ENCODE assay signal across 15 mouse cellular contexts in genomic region chr17:25565860-25566600, GRCm38 (mm10). TPM values are rescaled to one million over a fixed set of nuclear protein-coding genes. Genes with fewer than 3 reads are reported as not detected.
DNase-seq lines count a peak whose midpoint lies in the region; ATAC-seq and TF ChIP-seq lines count a peak whose summit lies in the region.
"Had no signal": no experiment of that assay in that cellular context is flagged by ENCODE, and none has a peak within 500 bp of the region (broad histone marks: within the 10 kb centered on the region; RNA-seq: fewer than 3 reads in every experiment).

No protein-coding gene starts in this region.

- ATAC-seq in heart, embryonic 13.5 days (ENCODE audit: extremely low read depth, insufficient number of reproducible peaks, low FRiP score, low TSS enrichment), result no peak
- ATAC-seq in forebrain, embryonic 16.5 days, result no peak
- no peak for ATAC-seq in limb, embryonic 15.5 days (ENCODE audit: insufficient number of reproducible peaks, low FRiP score, low TSS enrichment, low read depth)
- ATAC-seq: Patski had no signal

- no peak overlapping the region for H3K4me2 ChIP-seq in heart, embryonic 13.5 days
- peak overlapping the region; percentile 41 for H3K4me2 ChIP-seq in forebrain, embryonic 16.5 days (ENCODE audit: low read length)
- H3K4me2 ChIP-seq in limb, embryonic 15.5 days, result 0 out of 2 replicates have a peak overlapping the region, but pooled peaks have one; percentile 20

- no peak overlapping the region for H3K9ac ChIP-seq in heart, embryonic 13.5 days
- H3K9ac ChIP-seq in MEL (ENCODE audit: control insufficient read depth, low read depth, low read length, poor library complexity, severe bottlenecking), result no peak overlapping the region
- no peak overlapping the region for H3K9ac ChIP-seq in forebrain, embryonic 16.5 days (replicated peaks; ENCODE audit: low read depth, low read length)
- H3K9ac ChIP-seq in limb, embryonic 15.5 days, result no peak overlapping the region

- H3K9me3 ChIP-seq in heart, embryonic 13.5 days, result no peaks in the 10 kb centered on the region
- no peaks in the 10 kb centered on the region for H3K9me3 ChIP-seq in MEL (replicated peaks; ENCODE audit: insufficient read depth, low read length)
- H3K9me3 ChIP-seq in forebrain, embryonic 16.5 days (ENCODE audit: control insufficient read depth, low read length), result no peaks in the 10 kb centered on the region
- no peaks in the 10 kb centered on the region for H3K9me3 ChIP-seq in limb, embryonic 15.5 days

- peaks cover 46% of the 10 kb centered on the region for H3K4me1 ChIP-seq in heart, embryonic 13.5 days
- no peaks in the 10 kb centered on the region for H3K4me1 ChIP-seq in MEL (ENCODE audit: control insufficient read depth in 1 of 2, insufficient read depth in 2 of 2, low read length in 2 of 2)
- H3K4me1 ChIP-seq in forebrain, embryonic 16.5 days (replicated peaks; ENCODE audit: control insufficient read depth, insufficient read depth, low read length), result peaks cover 75% of the 10 kb centered on the region
- H3K4me1 ChIP-seq in limb, embryonic 15.5 days, result peaks cover 52% of the 10 kb centered on the region
- H3K4me1 ChIP-seq in lung, adult 2 months (ENCODE audit: control insufficient read depth, insufficient read depth, low read length), result peaks cover 6% of the 10 kb centered on the region; the same call in 1 of the 2 replicates

- no peak for TF ChIP-seq CTCF in MEL (IDR thresholded peaks at IDR 0.05 in 2 of 3, conservative IDR thresholded peaks at IDR 0.05 in 1 of 3; ENCODE audit: control insufficient read depth in 1 of 3, insufficient read depth in 1 of 3, low read depth in 2 of 3, low read length in 3 of 3, poor library complexity in 1 of 3, severe bottlenecking in 1 of 3)
- no peak for TF ChIP-seq CTCF in lung, adult 2 months (IDR thresholded peaks at IDR 0.05; ENCODE audit: insufficient read depth, low read length)

- 71% methylated on average over 17 of the region's 17 CpGs for WGBS in heart, embryonic 13.5 days
- 59% methylated on average over 17 of the region's 17 CpGs for WGBS in forebrain, embryonic 16.5 days
- 68% methylated on average over 17 of the region's 17 CpGs for WGBS in limb, embryonic 15.5 days
- 76% methylated on average over 17 of the region's 17 CpGs for WGBS in lung, adult 2 months

- H3K4me3 ChIP-seq in heart, embryonic 13.5 days, result no peak overlapping the region
- H3K4me3 ChIP-seq in MEL (ENCODE audit: control insufficient read depth in 1 of 2, insufficient read depth in 1 of 2, low read depth in 2 of 2, low read length in 2 of 2), result no peak overlapping the region
- H3K4me3 ChIP-seq in forebrain, embryonic 16.5 days (replicated peaks; ENCODE audit: low read length), result peak overlapping the region; percentile 11
- peak overlapping the region; percentile 8; the same call in 1 of the 2 replicates for H3K4me3 ChIP-seq in limb, embryonic 15.5 days
- no peak overlapping the region for H3K4me3 ChIP-seq in lung, adult 2 months (replicated peaks; ENCODE audit: extremely low read depth, low read depth, low read length)
- H3K4me3 ChIP-seq: heart, adult 2 months had no signal

- DNase-seq in heart, adult 18-20 months, result no peak
- no peak for DNase-seq in MEL (ENCODE audit: low read depth, low spot score)
- DNase-seq in lung, adult 2 months, result no peak
- DNase-seq in adrenal gland, adult (ENCODE audit: inconsistent age in 2 of 2, low spot score in 1 of 2), result no peak
- DNase-seq in ovary, postnatal 36 days (ENCODE audit: low spot score), result no peak
- DNase-seq: adrenal gland, postnatal 10 days; cerebellum, adult 11 months; heart, adult 2 months; thymus, postnatal 25 days had no signal

- TF ChIP-seq RAD21 in MEL (IDR thresholded peaks at IDR 0.05; ENCODE audit: low read depth, low read length), result no peak

- TF ChIP-seq EP300 in MEL (IDR thresholded peaks at IDR 0.05; ENCODE audit: low read depth in 1 of 2, low read length in 2 of 2), result no peak

- H3K79me2 ChIP-seq in MEL (ENCODE audit: control insufficient read depth, insufficient read depth, low read length, poor library complexity), result no peaks in the 10 kb centered on the region

- H3K27ac ChIP-seq in heart, embryonic 13.5 days (replicated peaks), result peak overlapping the region; percentile 49; the same call in 1 of the 2 replicates
- H3K27ac ChIP-seq in MEL (ENCODE audit: control insufficient read depth, low read depth, low read length), result no peak overlapping the region
- peak overlapping the region; percentile 58 for H3K27ac ChIP-seq in forebrain, embryonic 16.5 days (ENCODE audit: low read length)
- peak overlapping the region; percentile 47; the same call in 1 of the 2 replicates for H3K27ac ChIP-seq in limb, embryonic 15.5 days
- H3K27ac ChIP-seq: heart, adult 2 months; macrophage had no signal

- H3K36me3 ChIP-seq in heart, embryonic 13.5 days, result no peaks in the 10 kb centered on the region
- H3K36me3 ChIP-seq in MEL (ENCODE audit: control insufficient read depth in 1 of 2, insufficient read depth in 2 of 2, low read length in 2 of 2), result no peaks in the 10 kb centered on the region
- H3K36me3 ChIP-seq in forebrain, embryonic 16.5 days (ENCODE audit: control insufficient read depth, insufficient read depth), result no peaks in the 10 kb centered on the region
- peaks cover 8% of the 10 kb centered on the region; the same call in 1 of the 2 replicates for H3K36me3 ChIP-seq in limb, embryonic 15.5 days

- TF ChIP-seq POLR2A in MEL (IDR thresholded peaks at IDR 0.05; ENCODE audit: control insufficient read depth in 1 of 2, insufficient read depth in 1 of 2, low read depth in 1 of 2, low read length in 2 of 2, poor library complexity in 1 of 2), result no peak
- no peak for TF ChIP-seq POLR2A in lung, adult 2 months (IDR thresholded peaks at IDR 0.05; ENCODE audit: borderline replicate concordance, extremely low read depth, low read depth, low read length)

- H3K27me3 ChIP-seq in heart, embryonic 13.5 days (replicated peaks), result peaks cover 37% of the 10 kb centered on the region
- H3K27me3 ChIP-seq in MEL (ENCODE audit: control insufficient read depth in 1 of 2, insufficient read depth in 2 of 2, low read length in 2 of 2), result no peaks in the 10 kb centered on the region
- peaks cover 9% of the 10 kb centered on the region for H3K27me3 ChIP-seq in forebrain, embryonic 16.5 days (replicated peaks; ENCODE audit: control insufficient read depth, insufficient read depth, low read length)
- peaks cover 29% of the 10 kb centered on the region for H3K27me3 ChIP-seq in limb, embryonic 15.5 days
- H3K27me3 ChIP-seq: Patski had no signal

TF ChIP-seq in MEL, 35 proteins besides CTCF, POLR2A, EP300 and RAD21:
- TF ChIP-seq ETS1 (IDR thresholded peaks at IDR 0.05; ENCODE audit: low read depth, low read length), result no peak
- TF ChIP-seq ZNF384 (IDR thresholded peaks at IDR 0.05; ENCODE audit: low read depth, low read length), result peak; percentile 58
- TF ChIP-seq ZKSCAN1 (IDR thresholded peaks at IDR 0.05; ENCODE audit: low read depth, low read length), result no peak
- TF ChIP-seq GATA1 (IDR thresholded peaks at IDR 0.05; ENCODE audit: low read depth, low read length), result no peak

RNA-seq across cellular contexts. Expression of gene Sox8, which starts 4.5 kb away (rescaled TPM):
- polyA plus RNA-seq in heart, embryonic 13.5 days (2015; fragmentation: Nextera tagmentation; extraction: Ambion mirVana), result 0.53 and 1.5 TPM in 2 replicates
- under 1 TPM; 0.20 to 0.31 TPM for total RNA-seq in heart, adult 18-20 months (2021)
- not detected in 2 replicates for total RNA-seq in MEL (2012; rRNA removed)
- not detected for polyA plus RNA-seq in MEL (2012; ENCODE audit: insufficient read depth in 1 of 2, insufficient read length in 2 of 2, low read depth in 1 of 2, low replicate concordance in 2 of 2, missing spikeins in 1 of 2)
- polyA plus RNA-seq in forebrain, embryonic 16.5 days (2015; fragmentation: Nextera tagmentation; extraction: Ambion mirVana), result 26.1 and 26.8 TPM in 2 replicates
- polyA plus RNA-seq in limb, embryonic 15.5 days (2015; fragmentation: Nextera tagmentation; extraction: Ambion mirVana), result 10.9 and 14.7 TPM in 2 replicates
- 0.49 and 0.62 TPM in 2 replicates for polyA plus RNA-seq in lung, adult 2 months (2012; rRNA removed)
- total RNA-seq: hematopoietic stem cell, adult 5-6 weeks had no signal
- polyA plus RNA-seq: macrophage had no signal

RNA-seq across cellular contexts. Expression of gene Lmf1, which starts 12.9 kb away (rescaled TPM):
- 30.2 and 35.7 TPM in 2 replicates for polyA plus RNA-seq in heart, embryonic 13.5 days (2015; fragmentation: Nextera tagmentation; extraction: Ambion mirVana)
- total RNA-seq in heart, adult 18-20 months (2021), result 10 to 100 TPM; 29.8 to 31.8 TPM
- 14.0 and 16.0 TPM in 2 replicates for total RNA-seq in MEL (2012; rRNA removed)
- polyA plus RNA-seq in MEL (2012; ENCODE audit: insufficient read depth in 1 of 2, insufficient read length in 2 of 2, low read depth in 1 of 2, low replicate concordance in 2 of 2, missing spikeins in 1 of 2), result 10 to 100 TPM in 1 of 2 experiments, not detected in 1; 30.5 TPM
- polyA plus RNA-seq in forebrain, embryonic 16.5 days (2015; fragmentation: Nextera tagmentation; extraction: Ambion mirVana), result 18.3 and 19.4 TPM in 2 replicates
- polyA plus RNA-seq in limb, embryonic 15.5 days (2015; fragmentation: Nextera tagmentation; extraction: Ambion mirVana), result 28.8 and 30.5 TPM in 2 replicates
- polyA plus RNA-seq in lung, adult 2 months (2012; rRNA removed), result 15.8 and 22.4 TPM in 2 replicates

Comparison
In these comparisons a context has a peak if more than half of its experiments do, and no peak if none do; other contexts are left out.
1. H3K4me3 ChIP-seq: peak in forebrain, embryonic 16.5 days (single experiment) and limb, embryonic 15.5 days (single experiment); none in heart, embryonic 13.5 days (single experiment), MEL (0 of 2) and lung, adult 2 months (single experiment).